Comparison of ENCODE assay signal across 19 mouse cellular contexts in the genomic region with DNA sequence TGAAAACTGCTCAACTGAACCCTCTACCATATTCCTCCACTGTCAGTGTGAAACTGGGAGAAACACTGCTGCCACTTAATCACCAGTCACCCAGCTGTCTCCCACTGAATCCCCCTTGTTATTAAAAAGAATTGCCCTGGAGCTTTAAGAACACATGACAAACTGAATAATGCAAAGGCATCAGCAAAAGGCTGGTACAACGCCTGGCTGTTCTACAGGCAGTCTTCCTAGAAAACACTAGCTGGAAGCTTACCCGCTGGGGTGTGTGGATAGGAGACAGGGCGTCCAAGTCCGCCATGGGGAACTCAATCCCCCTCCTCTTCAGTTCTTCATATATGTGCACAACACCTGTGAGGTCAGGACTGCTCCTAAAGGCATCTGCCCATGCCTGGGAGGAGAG. TPM values are rescaled to one million over a fixed set of nuclear protein-coding genes. Genes with fewer than 3 reads are reported as not detected.
DNase-seq lines count a peak whose midpoint lies in the region; ATAC-seq and TF ChIP-seq lines count a peak whose summit lies in the region.
"Had no signal": no experiment of that assay in that cellular context is flagged by ENCODE, and none has a peak within 500 bp of the region (broad histone marks: within the 10 kb centered on the region; RNA-seq: fewer than 3 reads in every experiment).

No protein-coding gene starts in this region.

- intact Hi-C loops in left cerebral cortex, adult 2 months (cut with DNase I) = no loop called here
- intact Hi-C loops in left cerebral cortex, postnatal 36 days (cut with DNase I) = no loop called here

- no peak overlapping the region for H3K4me3 ChIP-seq in forebrain, embryonic 13.5 days
- no peak overlapping the region for H3K4me3 ChIP-seq in forebrain, postnatal 0 days (ENCODE audit: low read depth, low read length)
- no peak overlapping the region for H3K4me3 ChIP-seq in left cerebral cortex, adult 2 months
- H3K4me3 ChIP-seq in limb, embryonic 15.5 days = no peak overlapping the region
- H3K4me3 ChIP-seq in kidney, embryonic 14.5 days (ENCODE audit: low read length) = no peak overlapping the region
- H3K4me3 ChIP-seq: embryonic facial prominence, embryonic 15.5 days; heart, adult 2 months; hindbrain, embryonic 15.5 days had no signal

- ATAC-seq in forebrain, embryonic 13.5 days = no peak
- ATAC-seq in forebrain, postnatal 0 days = no peak
- no peak for ATAC-seq in limb, embryonic 15.5 days (ENCODE audit: insufficient number of reproducible peaks, low FRiP score, low TSS enrichment, low read depth)
- ATAC-seq in kidney, embryonic 14.5 days (ENCODE audit: low FRiP score, low TSS enrichment) = no peak
- ATAC-seq: intestine, embryonic 16.5 days had no signal

- DNase-seq in forebrain, postnatal 0 days = no peak
- no peak for DNase-seq in left cerebral cortex, adult 2 months (ENCODE audit: extremely low spot score in 1 of 2, low spot score in 2 of 2)
- DNase-seq in left cerebral cortex, postnatal 36 days (ENCODE audit: low spot score in 2 of 2) = no peak
- peak; percentile 64 for DNase-seq in brain, embryonic 14.5 days (ENCODE audit: low read depth)
- DNase-seq in adrenal gland, postnatal 10 days = no peak
- DNase-seq: adrenal gland, postnatal 36 days; cerebellum, adult 2 months; gastrocnemius, postnatal 36 days; heart, adult 2 months; kidney, adult 9 months; kidney, postnatal 25 days had no signal

- TF ChIP-seq POLR2A in brain, embryonic 14.5 days (IDR thresholded peaks at IDR 0.05; ENCODE audit: borderline replicate concordance, extremely low read depth, insufficient read depth, insufficient read length, poor library complexity, severe bottlenecking) = no peak

- H3K4me2 ChIP-seq in forebrain, embryonic 13.5 days = no peak overlapping the region
- H3K4me2 ChIP-seq in forebrain, postnatal 0 days (ENCODE audit: low read depth) = no peak overlapping the region
- H3K4me2 ChIP-seq in limb, embryonic 15.5 days = no peak overlapping the region
- H3K4me2 ChIP-seq in kidney, embryonic 14.5 days (replicated peaks; ENCODE audit: low read depth, low read length) = no peak overlapping the region
- H3K4me2 ChIP-seq: embryonic facial prominence, embryonic 15.5 days; hindbrain, embryonic 15.5 days had no signal

- H3K36me3 ChIP-seq in forebrain, embryonic 13.5 days (ENCODE audit: poor library complexity, severe bottlenecking) = peaks cover 13% of the 10 kb centered on the region; the same call in 1 of the 2 replicates
- peaks cover 8% of the 10 kb centered on the region; the same call in 1 of the 2 replicates for H3K36me3 ChIP-seq in forebrain, postnatal 0 days (ENCODE audit: insufficient read depth)
- H3K36me3 ChIP-seq in limb, embryonic 15.5 days = peaks cover 17% of the 10 kb centered on the region
- H3K36me3 ChIP-seq in kidney, embryonic 14.5 days (ENCODE audit: control insufficient read depth, insufficient read depth, low read length) = no peaks in the 10 kb centered on the region; the same call in 1 of the 2 replicates

- H3K9me3 ChIP-seq in forebrain, embryonic 13.5 days (replicated peaks) = no peaks in the 10 kb centered on the region
- H3K9me3 ChIP-seq in forebrain, postnatal 0 days (ENCODE audit: low read length) = no peaks in the 10 kb centered on the region
- no peaks in the 10 kb centered on the region for H3K9me3 ChIP-seq in limb, embryonic 15.5 days
- H3K9me3 ChIP-seq in kidney, embryonic 14.5 days (ENCODE audit: control insufficient read depth, low read length) = no peaks in the 10 kb centered on the region
- H3K9me3 ChIP-seq: embryonic facial prominence, embryonic 15.5 days; hindbrain, embryonic 15.5 days had no signal

- no peak overlapping the region for H3K9ac ChIP-seq in forebrain, embryonic 13.5 days
- H3K9ac ChIP-seq in forebrain, postnatal 0 days = no peak overlapping the region
- H3K9ac ChIP-seq in limb, embryonic 15.5 days = no peak overlapping the region
- no peak overlapping the region for H3K9ac ChIP-seq in kidney, embryonic 14.5 days (ENCODE audit: low read depth, low read length)
- H3K9ac ChIP-seq: embryonic facial prominence, embryonic 15.5 days; hindbrain, embryonic 15.5 days had no signal

- WGBS in forebrain, embryonic 13.5 days = 81% methylated on average over 4 of the region's 4 CpGs
- WGBS in forebrain, postnatal 0 days = 62% methylated on average over 4 of the region's 4 CpGs
- WGBS in limb, embryonic 15.5 days = 66% methylated on average over 4 of the region's 4 CpGs
- WGBS in kidney, embryonic 14.5 days = 88% methylated on average over 4 of the region's 4 CpGs

- H3K27ac ChIP-seq in forebrain, embryonic 13.5 days = peak overlapping the region; percentile 11; the same call in 1 of the 2 replicates
- H3K27ac ChIP-seq in forebrain, postnatal 0 days (ENCODE audit: low read depth, low read length) = no peak overlapping the region
- H3K27ac ChIP-seq in left cerebral cortex, adult 2 months = 0 out of 2 replicates have a peak overlapping the region, but pooled peaks have one; percentile 1
- H3K27ac ChIP-seq in limb, embryonic 15.5 days = peak overlapping the region; percentile 38; the same call in 1 of the 2 replicates
- H3K27ac ChIP-seq in kidney, embryonic 14.5 days (ENCODE audit: low read depth, low read length) = no peak overlapping the region
- H3K27ac ChIP-seq: embryonic facial prominence, embryonic 15.5 days; heart, adult 2 months; hindbrain, embryonic 15.5 days; macrophage; stomach, postnatal 0 days had no signal

- peaks cover 25% of the 10 kb centered on the region for H3K4me1 ChIP-seq in forebrain, embryonic 13.5 days
- H3K4me1 ChIP-seq in forebrain, postnatal 0 days (ENCODE audit: insufficient read depth) = no peaks in the 10 kb centered on the region
- peaks cover 18% of the 10 kb centered on the region for H3K4me1 ChIP-seq in limb, embryonic 15.5 days
- no peaks in the 10 kb centered on the region for H3K4me1 ChIP-seq in kidney, embryonic 14.5 days (ENCODE audit: control insufficient read depth, insufficient read depth, low read length)

- no peak for TF ChIP-seq CTCF in forebrain, postnatal 0 days (IDR thresholded peaks at IDR 0.05; ENCODE audit: low read depth)
- no peak for TF ChIP-seq CTCF in left cerebral cortex, adult 2 months (IDR thresholded peaks at IDR 0.05)
- TF ChIP-seq CTCF in brain, embryonic 14.5 days (IDR thresholded peaks at IDR 0.05; ENCODE audit: borderline replicate concordance, extremely low read depth, insufficient read depth, insufficient read length) = no peak

- H3K27me3 ChIP-seq in forebrain, embryonic 13.5 days = no peaks in the 10 kb centered on the region
- H3K27me3 ChIP-seq in forebrain, postnatal 0 days (ENCODE audit: insufficient read depth, low read length) = no peaks in the 10 kb centered on the region
- H3K27me3 ChIP-seq in limb, embryonic 15.5 days = no peaks in the 10 kb centered on the region
- H3K27me3 ChIP-seq in kidney, embryonic 14.5 days (ENCODE audit: control insufficient read depth, insufficient read depth, low read length) = no peaks in the 10 kb centered on the region
- H3K27me3 ChIP-seq: embryonic facial prominence, embryonic 15.5 days; hindbrain, embryonic 15.5 days had no signal

RNA-seq across cellular contexts. Expression of gene Srebf1, which starts 40.0 kb away (rescaled TPM):
- 52.1 and 56.7 TPM in 2 replicates for polyA plus RNA-seq in forebrain, embryonic 13.5 days (2015; fragmentation: Nextera tagmentation; extraction: Ambion mirVana)
- total RNA-seq in forebrain, postnatal 0 days (2014; rRNA removed) = 56.2 and 70.7 TPM in 2 replicates
- 28.9 and 32.8 TPM in 2 replicates for polyA plus RNA-seq in forebrain, postnatal 0 days (2015; fragmentation: Nextera tagmentation; extraction: Ambion mirVana)
- 10 to 100 TPM; 50.1 to 66.1 TPM for total RNA-seq in left cerebral cortex, adult 2 months (2021)
- total RNA-seq in left cerebral cortex, postnatal 36 days (2021) = 10 to 100 TPM; 48.2 to 63.2 TPM
- 71.9 and 78.9 TPM in 2 replicates for polyA plus RNA-seq in brain, embryonic 14.5 days (2012; rRNA removed)
- 66.5 and 70.3 TPM in 2 replicates for polyA plus RNA-seq in limb, embryonic 15.5 days (2015; fragmentation: Nextera tagmentation; extraction: Ambion mirVana)
- polyA plus RNA-seq in kidney, embryonic 14.5 days (2014; fragmentation: Nextera tagmentation; extraction: Ambion mirVana) = 58.8 and 60.1 TPM in 2 replicates
- total RNA-seq in adrenal gland, postnatal 10 days (2021) = 100 to 1,000 TPM; 126 to 185 TPM

Comparison
In these comparisons a context has a peak if more than half of its experiments do, and no peak if none do; other contexts are left out.
1. H3K27ac ChIP-seq: peak in forebrain, embryonic 13.5 days (single experiment), left cerebral cortex, adult 2 months (single experiment) and limb, embryonic 15.5 days (single experiment); none in forebrain, postnatal 0 days (single experiment) and kidney, embryonic 14.5 days (single experiment).